Mouse (Mus musculus): Measurements from ENCODE around the gene 4922502D21Rik.

- TF ChIP-seq POLR2A (IDR thresholded peaks at IDR 0.05; ENCODE audit: borderline replicate concordance, extremely low read depth, low read depth, low read length) (no peak), CTCF (IDR thresholded peaks at IDR 0.05; ENCODE audit: insufficient read depth, low read length) (no peak)
These were observed 32.3 kb upstream of the 4922502D21Rik start for GRCm38 (mm10) chr6:129363942-129364341.
